Mouse (Mus musculus): Measurements from ENCODE around the gene Gfod1. TPM values are rescaled to one million over a fixed set of nuclear protein-coding genes. Genes with fewer than 3 reads are reported as not detected.

The Gfod1 gene
- polyA plus RNA-seq, 1 experiment, result 47.5 TPM

DNA sequence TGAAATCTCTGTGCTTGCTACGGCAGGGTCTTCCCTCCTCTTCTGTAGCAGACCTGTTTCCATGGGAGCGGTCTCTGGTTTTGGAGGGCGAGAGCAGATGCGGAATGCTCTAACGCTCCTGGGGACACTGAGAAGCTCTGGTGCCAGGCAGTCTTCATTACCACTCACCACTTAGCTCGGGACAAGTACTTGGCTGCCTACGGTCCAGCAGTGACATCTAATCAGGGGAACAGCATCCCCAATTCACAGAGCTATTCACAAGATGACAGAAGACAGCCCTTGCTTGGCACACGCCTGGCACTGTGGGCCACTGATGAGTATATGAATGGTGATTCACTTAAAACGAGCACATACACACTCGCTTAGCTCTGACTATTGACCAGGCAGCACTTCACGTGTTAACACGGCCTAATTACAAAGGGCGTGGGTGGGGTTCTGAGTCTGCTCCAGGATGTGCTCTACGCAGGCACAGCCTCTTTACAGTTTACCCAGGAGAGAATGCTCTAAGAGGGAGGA is 151.9 kb downstream of the Gfod1 start:
- DNase-seq, result no peak
- Histone ChIP-seq H3K27ac (ENCODE audit: insufficient read depth, low read length) (no peak overlapping the region), H3K4me3 (replicated peaks; ENCODE audit: insufficient read depth, low read depth, low read length) (no peak overlapping the region), H3K27me3 (ENCODE audit: control insufficient read depth, insufficient read depth, low read length) (no peaks in the 10 kb centered on the region), H3K4me1 (ENCODE audit: control insufficient read depth, insufficient read depth, low read length) (no peaks in the 10 kb centered on the region)
- 78% methylated on average over 14 of the region's 14 CpGs for WGBS
- TF ChIP-seq POLR2A (IDR thresholded peaks at IDR 0.05; ENCODE audit: borderline replicate concordance, insufficient read depth, low read length) (no peak), CTCF (IDR thresholded peaks at IDR 0.05; ENCODE audit: borderline replicate concordance, insufficient read depth, low read depth, low read length) (no peak)

DNA sequence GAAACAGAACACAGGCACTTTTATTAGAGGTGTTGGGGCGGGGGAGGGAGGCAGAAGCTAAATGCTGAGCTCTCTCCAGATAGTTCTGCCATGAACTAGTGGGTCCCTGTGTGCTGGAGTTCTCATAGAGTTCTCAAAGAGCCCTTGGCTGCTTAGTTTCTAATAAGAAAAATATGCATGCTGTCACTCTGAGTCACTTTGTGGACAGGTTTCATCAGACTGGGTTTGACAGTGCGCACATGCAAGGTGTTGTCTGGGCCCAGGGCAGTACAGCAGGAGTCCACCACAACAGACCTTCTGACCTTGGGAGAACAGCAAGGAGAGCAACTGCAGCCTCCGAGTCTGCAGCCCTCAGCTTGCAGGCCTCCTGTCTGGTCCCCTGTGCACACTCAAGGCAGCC is 154.3 kb downstream of the Gfod1 start:
- Histone ChIP-seq H3K27ac (ENCODE audit: insufficient read depth, low read length) (no peak overlapping the region), H3K4me3 (replicated peaks; ENCODE audit: insufficient read depth, low read depth, low read length) (no peak overlapping the region), H3K4me1 (ENCODE audit: control insufficient read depth, insufficient read depth, low read length) (0 out of 2 replicates have a peak, but pooled peaks cover 3% of the 10 kb centered on the region), H3K27me3 (ENCODE audit: control insufficient read depth, insufficient read depth, low read length) (no peaks in the 10 kb centered on the region)
- 87% methylated on average over 3 of the region's 3 CpGs for WGBS
- no peak for DNase-seq
- TF ChIP-seq POLR2A (IDR thresholded peaks at IDR 0.05; ENCODE audit: borderline replicate concordance, insufficient read depth, low read length) (no peak), CTCF (IDR thresholded peaks at IDR 0.05; ENCODE audit: borderline replicate concordance, insufficient read depth, low read depth, low read length) (no peak)

DNA sequence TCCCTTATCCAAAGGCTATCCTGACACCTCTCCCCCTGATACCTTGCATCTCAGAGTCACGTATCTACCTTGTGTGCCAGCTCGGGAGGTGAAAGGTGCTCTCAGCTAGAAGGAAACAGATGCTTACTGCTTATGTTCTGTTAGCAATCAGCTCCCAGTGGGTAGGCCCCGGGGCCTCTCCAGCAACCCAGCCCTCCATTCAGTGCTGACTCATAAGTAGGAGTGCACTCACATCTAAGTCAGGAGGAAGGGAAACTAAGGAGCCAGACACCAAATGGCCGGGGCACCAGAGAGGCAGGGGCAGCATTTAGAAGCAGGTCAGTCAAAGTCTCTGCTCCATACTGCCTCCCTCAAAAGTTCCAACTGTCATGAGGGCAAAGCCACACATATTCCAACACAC is 155.3 kb downstream of the Gfod1 start:
- 75% methylated on average over 4 of the region's 4 CpGs for WGBS
- DNase-seq, result no peak
- TF ChIP-seq POLR2A (IDR thresholded peaks at IDR 0.05; ENCODE audit: borderline replicate concordance, insufficient read depth, low read length), result no peak
- TF ChIP-seq CTCF (IDR thresholded peaks at IDR 0.05; ENCODE audit: borderline replicate concordance, insufficient read depth, low read depth, low read length), result no peak
- no peaks in the 10 kb centered on the region for H3K27me3 ChIP-seq (ENCODE audit: control insufficient read depth, insufficient read depth, low read length)
- H3K27ac ChIP-seq (ENCODE audit: insufficient read depth, low read length), result no peak overlapping the region
- H3K4me3 ChIP-seq (replicated peaks; ENCODE audit: insufficient read depth, low read depth, low read length), result no peak overlapping the region
- H3K4me1 ChIP-seq (ENCODE audit: control insufficient read depth, insufficient read depth, low read length), result 0 out of 2 replicates have a peak, but pooled peaks cover 3% of the 10 kb centered on the region

- DNase-seq, result no peak
- Histone ChIP-seq H3K27me3 (ENCODE audit: control insufficient read depth, insufficient read depth, low read length) (no peaks in the 10 kb centered on the region), H3K4me3 (replicated peaks; ENCODE audit: insufficient read depth, low read depth, low read length) (no peak overlapping the region), H3K27ac (ENCODE audit: insufficient read depth, low read length) (no peak overlapping the region), H3K4me1 (ENCODE audit: control insufficient read depth, insufficient read depth, low read length) (0 out of 2 replicates have a peak, but pooled peaks cover 3% of the 10 kb centered on the region)
- 46% methylated on average over 8 of the region's 8 CpGs for WGBS
- TF ChIP-seq POLR2A (IDR thresholded peaks at IDR 0.05; ENCODE audit: borderline replicate concordance, insufficient read depth, low read length), result no peak
- no peak for TF ChIP-seq CTCF (IDR thresholded peaks at IDR 0.05; ENCODE audit: borderline replicate concordance, insufficient read depth, low read depth, low read length)
Observed at GRCm38 (mm10) chr13:43146515-43147258, 157.3 kb downstream of the Gfod1 start.

Other genes with a start within 250 kb of the Gfod1 start
- gene Tbc1d7, start 132.7 kb downstream of the Gfod1 start, polyA plus RNA-seq (2012; rRNA removed), result 48.2 and 49.9 TPM in 2 replicates
- gene Sirt5, start 61.3 kb upstream of the Gfod1 start, polyA plus RNA-seq (2012; rRNA removed), result 27.7 and 29.6 TPM in 2 replicates
- gene Nol7, start 94.2 kb upstream of the Gfod1 start, polyA plus RNA-seq (2012; rRNA removed), result 126 and 127 TPM in 2 replicates
- 59.9 and 61.6 TPM in 2 replicates for gene Ranbp9, start 177.1 kb upstream of the Gfod1 start, polyA plus RNA-seq (2012; rRNA removed)

All from cerebellum, adult 2 months (tissue).